Mouse (Mus musculus) erythroblast, embryonic 14.5 days (primary cell): ENCODE results near the gene Spg11.

Experiments used
- GATA1 ChIP-seq: IDR thresholded peaks from 2 replicates; pipeline ENCODE4 v1.6.1; 2012; ENCODE audit warnings: low read length, inconsistent platforms, mixed read lengths
- TAL1 ChIP-seq: IDR thresholded peaks from 3 replicates; pipeline ENCODE4 v1.6.1; 2012; ENCODE audit warnings: low read length, inconsistent platforms, mixed read lengths

DNA sequence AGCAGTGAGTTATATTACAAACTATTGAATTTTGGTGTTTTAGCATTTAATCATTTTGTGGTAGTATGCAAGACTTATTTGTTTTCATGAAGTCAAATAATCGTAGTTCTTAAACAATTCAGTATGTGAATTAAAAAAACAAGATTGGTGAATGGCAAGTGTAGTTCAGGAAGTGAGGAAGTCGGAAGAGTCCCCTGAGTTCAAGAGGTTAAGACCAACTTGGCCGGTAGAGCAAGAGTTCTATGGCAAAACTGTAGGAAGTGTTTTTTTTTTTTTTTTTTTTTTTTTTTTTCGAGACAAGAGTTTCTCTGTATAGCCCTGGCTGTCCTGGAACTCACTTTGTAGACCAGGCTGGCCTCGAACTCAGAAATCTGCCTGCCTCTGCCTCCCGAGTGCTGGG, 86.2 kb downstream of the Spg11 start:
- TF ChIP-seq TAL1 (no peak), GATA1 (no peak)
